Comparison of ENCODE assay signal across 11 mouse cellular contexts in genomic region chr19:7014481-7015135, GRCm38 (mm10). TPM values are rescaled to one million over a fixed set of nuclear protein-coding genes. Genes with fewer than 3 reads are reported as not detected.
DNase-seq lines count a peak whose midpoint lies in the region.
"Had no signal": no experiment of that assay in that cellular context is flagged by ENCODE, and none has a peak within 500 bp of the region (broad histone marks: within the 10 kb centered on the region; RNA-seq: fewer than 3 reads in every experiment).

No protein-coding gene starts in this region.

- intact Hi-C loops in left cerebral cortex, postnatal 4 days (cut with DNase I) = no loop called here
- intact Hi-C loops in left cerebral cortex, postnatal 36 days (cut with DNase I) = no loop called here

- peak; percentile 10 for DNase-seq in adrenal gland, postnatal 10 days
- no peak for DNase-seq in adrenal gland, postnatal 4 days (ENCODE audit: low spot score in 2 of 2)
- DNase-seq in heart, adult 11 months = peak; percentile 84
- DNase-seq in heart, adult 9 months (ENCODE audit: low spot score in 2 of 2) = no peak
- DNase-seq in left cerebral cortex, postnatal 4 days = peak; percentile 60
- no peak for DNase-seq in left cerebral cortex, postnatal 36 days (ENCODE audit: low spot score in 2 of 2)
- DNase-seq: adrenal gland, postnatal 14 days; cerebellum, adult 18-20 months; cerebellum, adult 9-10 months; gastrocnemius, postnatal 10 days; gastrocnemius, postnatal 36 days had no signal

RNA-seq across cellular contexts. Expression of gene Fermt3, which starts 4.7 kb away (rescaled TPM):
- 10 to 100 TPM in 1 of 2 experiments, 1 to 10 TPM in 1; 9.8 to 10.1 TPM for total RNA-seq in adrenal gland, postnatal 10 days (2021)
- total RNA-seq in adrenal gland, postnatal 4 days (2021) = 10 to 100 TPM in 1 of 2 experiments, 1 to 10 TPM in 1; 8.7 to 11.3 TPM
- total RNA-seq in left cerebral cortex, postnatal 4 days (2021) = 1 to 10 TPM; 3.2 to 3.4 TPM
- 1 to 10 TPM; 3.7 to 4.9 TPM for total RNA-seq in left cerebral cortex, postnatal 36 days (2021)

RNA-seq across cellular contexts. Expression of gene Trpt1, which starts 18.7 kb away (rescaled TPM):
- total RNA-seq in adrenal gland, postnatal 10 days (2021) = 10 to 100 TPM; 13.3 to 21.3 TPM
- total RNA-seq in adrenal gland, postnatal 4 days (2021) = 10 to 100 TPM; 15.3 to 16.6 TPM
- total RNA-seq in left cerebral cortex, postnatal 4 days (2021) = 10 to 100 TPM; 17.6 to 21.4 TPM
- total RNA-seq in left cerebral cortex, postnatal 36 days (2021) = 10 to 100 TPM; 20.4 to 24.7 TPM

RNA-seq across cellular contexts. Expression of gene Nudt22, which starts 18.7 kb away (rescaled TPM):
- total RNA-seq in adrenal gland, postnatal 10 days (2021) = 10 to 100 TPM; 29.4 to 34.1 TPM
- 10 to 100 TPM; 47.8 TPM for total RNA-seq in adrenal gland, postnatal 4 days (2021)
- 10 to 100 TPM in 1 of 2 experiments, 1 to 10 TPM in 1; 8.9 to 11.5 TPM for total RNA-seq in left cerebral cortex, postnatal 4 days (2021)
- total RNA-seq in left cerebral cortex, postnatal 36 days (2021) = 10 to 100 TPM; 12.5 to 16.8 TPM

RNA-seq across cellular contexts. Expression of gene Dnajc4, which starts 22.2 kb away (rescaled TPM):
- total RNA-seq in adrenal gland, postnatal 10 days (2021) = 10 to 100 TPM; 46.0 to 58.5 TPM
- 10 to 100 TPM; 35.3 to 37.6 TPM for total RNA-seq in adrenal gland, postnatal 4 days (2021)
- total RNA-seq in left cerebral cortex, postnatal 4 days (2021) = 10 to 100 TPM; 14.0 to 17.7 TPM
- total RNA-seq in left cerebral cortex, postnatal 36 days (2021) = 10 to 100 TPM; 22.9 to 28.1 TPM

RNA-seq across cellular contexts. Expression of gene Stip1, which starts 25.2 kb away (rescaled TPM):
- 100 to 1,000 TPM; 101 to 107 TPM for total RNA-seq in adrenal gland, postnatal 10 days (2021)
- total RNA-seq in adrenal gland, postnatal 4 days (2021) = 100 to 1,000 TPM; 115 to 117 TPM
- total RNA-seq in left cerebral cortex, postnatal 4 days (2021) = 100 to 1,000 TPM; 127 to 130 TPM
- 100 to 1,000 TPM; 179 to 201 TPM for total RNA-seq in left cerebral cortex, postnatal 36 days (2021)

Comparison
In these comparisons a context has a peak if more than half of its experiments do, and no peak if none do; other contexts are left out.
1. DNase-seq: peak in adrenal gland, postnatal 10 days (single experiment), heart, adult 11 months (single experiment) and left cerebral cortex, postnatal 4 days (single experiment); none in adrenal gland, postnatal 4 days (0 of 2), heart, adult 9 months (0 of 2) and left cerebral cortex, postnatal 36 days (0 of 2).